Mouse (Mus musculus): ENCODE measurements around the gene Dtd1.

GRCm38 (mm10) chr2:144718273-144718672 is 118.6 kb downstream of the Dtd1 start:
- TF ChIP-seq EP300 (optimal IDR thresholded peaks at IDR 0.05) = no peak
- TF ChIP-seq CTCF (IDR thresholded peaks at IDR 0.05; ENCODE audit: low read depth) = no peak
